Mouse (Mus musculus) brain, embryonic 18.5 days (tissue): ENCODE measurements around the gene Slc35f1.
"Not testable (repeated sequence)": the region's sequence is repeated elsewhere in the genome, so short reads cannot be mapped to it uniquely, and the experiment has no call there.

ENCODE experiments used
- DNase-seq: peaks from one replicate; pipeline ENCODE4 v3.0.0-alpha.2; 2012; ENCODE audit warnings: low read depth, low spot score

Slc35f1 gene

GRCm38 (mm10) chr10:52779926-52780485 is 89.7 kb downstream of the Slc35f1 start:
- DNase-seq, result no peak

- DNase-seq, result no peak
These were observed 96.7 kb downstream of the Slc35f1 start for GRCm38 (mm10) chr10:52787075-52787474.

GRCm38 (mm10) chr10:52791560-52791959 is 101.2 kb downstream of the Slc35f1 start:
- DNase-seq, result no peak

- DNase-seq, result no peak
These were observed 107.1 kb downstream of the Slc35f1 start for GRCm38 (mm10) chr10:52797454-52797853.

GRCm38 (mm10) chr10:52807808-52808207 is 117.5 kb downstream of the Slc35f1 start:
- DNase-seq, result no peak

- no peak for DNase-seq
These were observed 122.5 kb downstream of the Slc35f1 start for GRCm38 (mm10) chr10:52812861-52813260.

- no peak for DNase-seq
These were observed 124.0 kb downstream of the Slc35f1 start for GRCm38 (mm10) chr10:52814358-52814757.

GRCm38 (mm10) chr10:52819661-52820060 is 129.3 kb downstream of the Slc35f1 start:
- no peak for DNase-seq

GRCm38 (mm10) chr10:52822909-52823308 is 132.6 kb downstream of the Slc35f1 start:
- no peak for DNase-seq

GRCm38 (mm10) chr10:52825746-52826145 is 135.4 kb downstream of the Slc35f1 start:
- DNase-seq, result no peak

- no peak for DNase-seq
These were observed 150.5 kb downstream of the Slc35f1 start for GRCm38 (mm10) chr10:52840819-52841218.

- no peak for DNase-seq
These were observed 161.7 kb downstream of the Slc35f1 start for GRCm38 (mm10) chr10:52851994-52852393.

- no peak for DNase-seq
These were observed 170.5 kb downstream of the Slc35f1 start for GRCm38 (mm10) chr10:52860851-52861250.

GRCm38 (mm10) chr10:52864936-52865335 is 174.6 kb downstream of the Slc35f1 start:
- DNase-seq, result no peak

GRCm38 (mm10) chr10:52871110-52871509 is 180.8 kb downstream of the Slc35f1 start:
- DNase-seq, result no peak

GRCm38 (mm10) chr10:52874133-52874532 is 183.8 kb downstream of the Slc35f1 start:
- DNase-seq, result no peak

GRCm38 (mm10) chr10:52874712-52875111 is 184.4 kb downstream of the Slc35f1 start:
- no peak for DNase-seq

GRCm38 (mm10) chr10:52877263-52878021 is 187.1 kb downstream of the Slc35f1 start:
- DNase-seq, result no peak

GRCm38 (mm10) chr10:52878093-52878801 is 187.9 kb downstream of the Slc35f1 start:
- DNase-seq, result no peak

GRCm38 (mm10) chr10:52896724-52897123 is 206.4 kb downstream of the Slc35f1 start:
- DNase-seq, result not testable (repeated sequence)

- DNase-seq, result no peak
These were observed 214.6 kb downstream of the Slc35f1 start for GRCm38 (mm10) chr10:52904914-52905313.

GRCm38 (mm10) chr10:52911762-52912161 is 221.4 kb downstream of the Slc35f1 start:
- DNase-seq, result no peak

GRCm38 (mm10) chr10:52918715-52919114 is 228.4 kb downstream of the Slc35f1 start:
- no peak for DNase-seq
